ENCODE assay signal across 8 mouse cellular contexts in the genomic region with DNA sequence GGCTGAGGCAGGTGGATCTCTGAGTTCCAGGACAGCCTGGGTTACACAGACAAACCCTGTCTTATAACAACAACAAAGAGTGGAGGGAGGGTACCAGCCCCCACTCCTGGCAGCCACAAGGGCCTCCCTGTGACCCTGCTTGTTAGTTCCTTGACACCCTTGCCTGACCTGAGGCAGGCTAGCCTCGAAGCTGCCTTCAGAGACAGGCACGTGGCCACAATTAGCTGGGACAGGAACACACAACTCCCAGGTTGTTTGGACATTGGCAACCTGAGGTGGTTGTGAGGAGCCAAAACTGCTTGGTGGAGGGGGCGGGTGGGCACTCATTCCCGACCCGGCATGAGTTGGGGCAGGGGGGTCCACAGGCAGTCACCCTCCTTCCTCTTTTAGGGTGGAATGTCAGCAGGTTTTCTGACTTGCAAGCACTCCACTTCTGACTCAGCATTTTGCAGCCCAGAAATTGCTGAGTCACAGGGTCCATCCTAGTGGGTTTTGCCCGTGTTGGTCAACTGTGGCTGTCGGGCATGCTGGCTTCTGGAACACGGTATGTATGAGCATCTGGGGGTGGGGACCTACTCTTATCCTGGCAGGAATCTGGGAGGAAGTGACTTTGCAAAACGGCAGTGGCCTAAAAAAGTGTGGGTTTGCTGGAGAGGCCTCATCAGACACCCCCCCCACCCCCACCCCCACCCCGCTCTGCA. TPM values are rescaled to one million over a fixed set of nuclear protein-coding genes. Genes with fewer than 3 reads are reported as not detected.
DNase-seq lines count a peak whose midpoint lies in the region; ATAC-seq and TF ChIP-seq lines count a peak whose summit lies in the region.

No protein-coding gene starts in this region.

- DNase-seq in cerebellum, adult 2 months: no peak
- DNase-seq in cerebellum, adult 9-10 months: no peak
- DNase-seq in neural tube, embryonic 10.5 days (ENCODE audit: extremely low spot score, low spot score): no peak
- DNase-seq in spleen, postnatal 14 days (ENCODE audit: low spot score in 2 of 2): peak; percentile 35 to 44
- DNase-seq in thymus, postnatal 14 days: no peak
- DNase-seq in hindbrain, embryonic 14.5 days (ENCODE audit: low spot score): no peak

- peaks cover 10% of the 10 kb centered on the region for H3K36me3 ChIP-seq in neural tube, embryonic 15.5 days
- peaks cover 12% of the 10 kb centered on the region for H3K36me3 ChIP-seq in hindbrain, embryonic 14.5 days (replicated peaks; ENCODE audit: control insufficient read depth, insufficient read depth)

- TF ChIP-seq CTCF in cerebellum, adult 2 months (IDR thresholded peaks at IDR 0.05; ENCODE audit: borderline replicate concordance, insufficient read depth, low read depth, low read length): no peak

- peaks cover 45% of the 10 kb centered on the region for H3K4me1 ChIP-seq in cerebellum, adult 2 months (ENCODE audit: control insufficient read depth, insufficient read depth, low read length)
- peaks cover 59% of the 10 kb centered on the region for H3K4me1 ChIP-seq in neural tube, embryonic 15.5 days
- peaks cover 31% of the 10 kb centered on the region; the same call in 1 of the 2 replicates for H3K4me1 ChIP-seq in hindbrain, embryonic 14.5 days (replicated peaks; ENCODE audit: control insufficient read depth, insufficient read depth, low read length)

- TF ChIP-seq POLR2A in cerebellum, adult 2 months (IDR thresholded peaks at IDR 0.05; ENCODE audit: borderline replicate concordance, insufficient read depth, low read length): no peak

- no peaks in the 10 kb centered on the region for H3K9me3 ChIP-seq in neural tube, embryonic 15.5 days (replicated peaks)
- H3K9me3 ChIP-seq in hindbrain, embryonic 14.5 days (ENCODE audit: control insufficient read depth, low read length): no peaks in the 10 kb centered on the region

- H3K4me2 ChIP-seq in neural tube, embryonic 15.5 days: 0 out of 2 replicates have a peak overlapping the region, but pooled peaks have one; percentile 68
- H3K4me2 ChIP-seq in hindbrain, embryonic 14.5 days (replicated peaks): no peak overlapping the region

- H3K27ac ChIP-seq in cerebellum, adult 2 months (ENCODE audit: insufficient read depth, low read length): peak overlapping the region; percentile 18
- no peak overlapping the region for H3K27ac ChIP-seq in neural tube, embryonic 15.5 days (replicated peaks)
- H3K27ac ChIP-seq in hindbrain, embryonic 14.5 days: no peak overlapping the region

- no peak for ATAC-seq in neural tube, embryonic 15.5 days (ENCODE audit: low FRiP score)
- peak; percentile 39 for ATAC-seq in granulocyte monocyte progenitor cell, adult 5-6 weeks (replicated peaks; ENCODE audit: poor library complexity, severe bottlenecking)
- no peak for ATAC-seq in hindbrain, embryonic 14.5 days (ENCODE audit: low FRiP score)

- 52% methylated on average over 10 of the region's 10 CpGs for WGBS in cerebellum, adult 2 months
- WGBS in neural tube, embryonic 15.5 days: 78% methylated on average over 10 of the region's 10 CpGs
- WGBS in hindbrain, embryonic 14.5 days: 81% methylated on average over 10 of the region's 10 CpGs

- H3K27me3 ChIP-seq in cerebellum, adult 2 months (ENCODE audit: control insufficient read depth, insufficient read depth, low read length): no peaks in the 10 kb centered on the region
- peaks cover 11% of the 10 kb centered on the region for H3K27me3 ChIP-seq in neural tube, embryonic 15.5 days (replicated peaks)
- peaks cover 8% of the 10 kb centered on the region; the same call in 1 of the 2 replicates for H3K27me3 ChIP-seq in hindbrain, embryonic 14.5 days (ENCODE audit: control insufficient read depth, insufficient read depth, low read length)

- H3K4me3 ChIP-seq in cerebellum, adult 2 months (replicated peaks; ENCODE audit: insufficient read depth, low read depth, low read length): peak overlapping the region; percentile 25
- H3K4me3 ChIP-seq in neural tube, embryonic 15.5 days (replicated peaks): no peak overlapping the region
- H3K4me3 ChIP-seq in hindbrain, embryonic 14.5 days (replicated peaks; ENCODE audit: low read length): no peak overlapping the region

- no peak overlapping the region for H3K9ac ChIP-seq in neural tube, embryonic 15.5 days (replicated peaks)
- H3K9ac ChIP-seq in hindbrain, embryonic 14.5 days: no peak overlapping the region

RNA-seq across cellular contexts. Expression of a gene that starts 8.2 kb away (rescaled TPM):
- polyA plus RNA-seq in cerebellum, adult 2 months (2012; rRNA removed): 129 and 133 TPM in 2 replicates
- polyA plus RNA-seq in neural tube, embryonic 15.5 days (2015; fragmentation: Nextera tagmentation; extraction: Ambion mirVana): 99.0 and 101 TPM in 2 replicates
- total RNA-seq in granulocyte monocyte progenitor cell, adult 5-6 weeks (2014; fragmentation: Nextera tagmentation): 97.0 and 99.2 TPM in 2 replicates
- 67.6 and 71.6 TPM in 2 replicates for total RNA-seq in granulocyte monocyte progenitor cell, adult 5-6 weeks (2017)
- 92.6 and 101 TPM in 2 replicates for polyA plus RNA-seq in hindbrain, embryonic 14.5 days (2014; fragmentation: Nextera tagmentation; extraction: Ambion mirVana)

RNA-seq across cellular contexts. Expression of a gene that starts 18.8 kb away (rescaled TPM):
- polyA plus RNA-seq in cerebellum, adult 2 months (2012; rRNA removed): 35.0 and 36.5 TPM in 2 replicates
- polyA plus RNA-seq in neural tube, embryonic 15.5 days (2015; fragmentation: Nextera tagmentation; extraction: Ambion mirVana): 12.5 and 19.5 TPM in 2 replicates
- 8.4 and 33.0 TPM in 2 replicates for total RNA-seq in granulocyte monocyte progenitor cell, adult 5-6 weeks (2014; fragmentation: Nextera tagmentation)
- total RNA-seq in granulocyte monocyte progenitor cell, adult 5-6 weeks (2017): 11.9 and 19.1 TPM in 2 replicates
- 7.3 and 9.6 TPM in 2 replicates for polyA plus RNA-seq in hindbrain, embryonic 14.5 days (2014; fragmentation: Nextera tagmentation; extraction: Ambion mirVana)

RNA-seq across cellular contexts. Expression of a gene that starts 55.4 kb away (rescaled TPM):
- polyA plus RNA-seq in cerebellum, adult 2 months (2012; rRNA removed): 1.7 and 1.8 TPM in 2 replicates
- 0.15 and 3.5 TPM in 2 replicates for polyA plus RNA-seq in neural tube, embryonic 15.5 days (2015; fragmentation: Nextera tagmentation; extraction: Ambion mirVana)
- total RNA-seq in granulocyte monocyte progenitor cell, adult 5-6 weeks (2014; fragmentation: Nextera tagmentation): 0.53 and 2.8 TPM in 2 replicates
- 1.7 and 2.2 TPM in 2 replicates for total RNA-seq in granulocyte monocyte progenitor cell, adult 5-6 weeks (2017)
- 0.20 and 0.31 TPM in 2 replicates for polyA plus RNA-seq in hindbrain, embryonic 14.5 days (2014; fragmentation: Nextera tagmentation; extraction: Ambion mirVana)

RNA-seq across cellular contexts. Expression of a gene that starts 57.7 kb away (rescaled TPM):
- 38.3 and 40.9 TPM in 2 replicates for polyA plus RNA-seq in cerebellum, adult 2 months (2012; rRNA removed)
- 26.5 and 32.1 TPM in 2 replicates for polyA plus RNA-seq in neural tube, embryonic 15.5 days (2015; fragmentation: Nextera tagmentation; extraction: Ambion mirVana)
- 33.3 and 52.1 TPM in 2 replicates for total RNA-seq in granulocyte monocyte progenitor cell, adult 5-6 weeks (2014; fragmentation: Nextera tagmentation)
- 3.5 and 6.1 TPM in 2 replicates for total RNA-seq in granulocyte monocyte progenitor cell, adult 5-6 weeks (2017)
- 23.7 and 28.0 TPM in 2 replicates for polyA plus RNA-seq in hindbrain, embryonic 14.5 days (2014; fragmentation: Nextera tagmentation; extraction: Ambion mirVana)

Comparison
In these comparisons a context has a peak if more than half of its experiments do, and no peak if none do; other contexts are left out.
1. DNase-seq: peak in spleen, postnatal 14 days (2 of 2); none in cerebellum, adult 2 months (0 of 2), cerebellum, adult 9-10 months (single experiment), neural tube, embryonic 10.5 days (single experiment), thymus, postnatal 14 days (single experiment) and hindbrain, embryonic 14.5 days (single experiment).